Mouse (Mus musculus) skeletal muscle tissue, adult 2 months (tissue): ENCODE results near the gene Hs1bp3.

Experiments used
- DNase-seq: peaks from one replicate; pipeline ENCODE4 v3.0.0-alpha.2; 2012; ENCODE audit warnings: low read depth, low spot score

The Hs1bp3 gene

GRCm38 (mm10) chr12:8301841-8302431 is 11.3 kb upstream of the Hs1bp3 start, which contains the start of gene Gdf7:
TSS of gene Gdf7 (minus strand) at chr12:8301954.
- no peak for DNase-seq

GRCm38 (mm10) chr12:8305258-8305657 is 8.0 kb upstream of the Hs1bp3 start:
- no peak for DNase-seq

GRCm38 (mm10) chr12:8306432-8306831 is 6.8 kb upstream of the Hs1bp3 start:
- peak; percentile 47 for DNase-seq

GRCm38 (mm10) chr12:8306910-8307309 is 6.3 kb upstream of the Hs1bp3 start:
- DNase-seq = no peak

GRCm38 (mm10) chr12:8310992-8311391 is 2.2 kb upstream of the Hs1bp3 start:
- no peak for DNase-seq

GRCm38 (mm10) chr12:8312266-8312665 is 966 bp upstream of the Hs1bp3 start:
- DNase-seq = no peak

- DNase-seq = no peak
Measured at GRCm38 (mm10) chr12:8313773-8314172, 541 bp downstream of the Hs1bp3 start.

- DNase-seq = no peak
Measured at GRCm38 (mm10) chr12:8316541-8316940, 3.3 kb downstream of the Hs1bp3 start.

- peak; percentile 58 for DNase-seq
Measured at GRCm38 (mm10) chr12:8320084-8320713, 7.0 kb downstream of the Hs1bp3 start.

- no peak for DNase-seq
Measured at GRCm38 (mm10) chr12:8321506-8321905, 8.3 kb downstream of the Hs1bp3 start.

- DNase-seq = no peak
Measured at GRCm38 (mm10) chr12:8324086-8324485, 10.9 kb downstream of the Hs1bp3 start.

- no peak for DNase-seq
Measured at GRCm38 (mm10) chr12:8325245-8325942, 12.2 kb downstream of the Hs1bp3 start.

- no peak for DNase-seq
Measured at GRCm38 (mm10) chr12:8325943-8326522, 12.8 kb downstream of the Hs1bp3 start.

GRCm38 (mm10) chr12:8326825-8327674 is 13.8 kb downstream of the Hs1bp3 start:
- DNase-seq = peak; percentile 88

GRCm38 (mm10) chr12:8327675-8328053 is 14.4 kb downstream of the Hs1bp3 start:
- no peak for DNase-seq

GRCm38 (mm10) chr12:8329236-8329635 is 16.0 kb downstream of the Hs1bp3 start:
- DNase-seq = no peak

- DNase-seq = peak; percentile 75
Measured at GRCm38 (mm10) chr12:8331489-8332173, 18.4 kb downstream of the Hs1bp3 start.

GRCm38 (mm10) chr12:8332174-8332542 is 18.9 kb downstream of the Hs1bp3 start:
- no peak for DNase-seq

GRCm38 (mm10) chr12:8333617-8334016 is 20.4 kb downstream of the Hs1bp3 start:
- no peak for DNase-seq

- peak; percentile 77 for DNase-seq
Measured at GRCm38 (mm10) chr12:8334261-8334660, 21.0 kb downstream of the Hs1bp3 start.

GRCm38 (mm10) chr12:8335503-8335902 is 22.3 kb downstream of the Hs1bp3 start:
- DNase-seq = no peak
